Mouse (Mus musculus): ENCODE results near the gene Rassf1. TPM values are rescaled to one million over a fixed set of nuclear protein-coding genes. Genes with fewer than 3 reads are reported as not detected.

The Rassf1 gene
- polyA plus RNA-seq, 1 experiment = 25.2 TPM

DNA sequence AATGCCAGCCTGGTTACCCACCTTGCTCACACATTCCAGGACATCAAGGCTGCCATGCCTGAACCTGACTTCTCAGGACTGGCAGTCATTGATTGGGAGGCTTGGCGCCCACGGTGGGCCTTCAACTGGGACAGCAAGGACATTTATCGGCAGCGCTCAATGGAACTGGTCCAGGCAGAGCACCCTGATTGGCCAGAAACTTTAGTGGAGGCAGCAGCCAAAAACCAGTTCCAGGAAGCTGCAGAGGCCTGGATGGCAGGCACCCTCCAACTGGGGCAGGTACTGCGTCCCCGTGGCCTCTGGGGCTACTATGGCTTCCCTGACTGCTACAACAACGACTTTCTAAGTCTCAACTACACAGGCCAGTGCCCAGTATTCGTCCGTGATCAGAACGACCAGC is 26.5 kb downstream of the Rassf1 start:
- DNase-seq (ENCODE audit: extremely low spot score in 1 of 2, low spot score in 1 of 2) = no peak

GRCm38 (mm10) chr9:107578587-107578986 is 27.2 kb downstream of the Rassf1 start, which contains the start of gene Naa80:
Gene Naa80 (plus strand): TSS chr9:107578887.
- DNase-seq (ENCODE audit: extremely low spot score in 1 of 2, low spot score in 1 of 2) = no peak

- no peak for DNase-seq (ENCODE audit: extremely low spot score in 1 of 2, low spot score in 1 of 2)
These were observed 27.9 kb downstream of the Rassf1 start for GRCm38 (mm10) chr9:107579023-107579900.

GRCm38 (mm10) chr9:107580501-107581317 is 29.4 kb downstream of the Rassf1 start, which contains the start of gene Hyal3:
Gene Hyal3 (plus strand): TSS chr9:107580818.
- DNase-seq (ENCODE audit: extremely low spot score in 1 of 2, low spot score in 1 of 2) = peak; percentile 83 to 93

DNA sequence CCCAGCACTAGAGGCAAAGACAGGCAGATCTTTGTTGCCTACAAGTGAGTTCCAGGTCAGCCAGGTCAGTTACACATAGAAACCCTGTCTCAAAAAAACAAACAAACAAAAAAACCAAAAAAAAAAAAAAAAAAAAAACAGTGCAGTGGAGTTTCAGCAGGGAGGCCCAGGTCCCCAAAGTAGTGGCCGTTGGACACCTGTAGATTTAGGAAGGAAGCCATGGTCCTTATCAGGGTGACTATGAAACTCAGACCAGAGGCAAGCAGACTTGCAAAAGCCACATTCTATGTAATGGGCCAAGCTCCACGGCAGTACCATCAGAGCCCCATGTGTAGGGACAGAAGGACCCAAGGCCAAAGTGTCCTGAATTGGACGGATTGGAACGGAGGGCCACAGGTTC is 30.2 kb downstream of the Rassf1 start:
- no peak for DNase-seq (ENCODE audit: extremely low spot score in 1 of 2, low spot score in 1 of 2)

- DNase-seq (ENCODE audit: extremely low spot score in 1 of 2, low spot score in 1 of 2) = no peak
These were observed 31.2 kb downstream of the Rassf1 start for GRCm38 (mm10) chr9:107582509-107583062.

- DNase-seq (ENCODE audit: extremely low spot score in 1 of 2, low spot score in 1 of 2) = no peak
These were observed 31.8 kb downstream of the Rassf1 start for GRCm38 (mm10) chr9:107583174-107583573.

- no peak for DNase-seq (ENCODE audit: extremely low spot score in 1 of 2, low spot score in 1 of 2)
These were observed 35.1 kb downstream of the Rassf1 start for GRCm38 (mm10) chr9:107586504-107586903.

- peak; percentile 99 for DNase-seq (ENCODE audit: extremely low spot score in 1 of 2, low spot score in 1 of 2)
These were observed 35.8 kb downstream of the Rassf1 start, which contains the start of gene Ifrd2 for GRCm38 (mm10) chr9:107586974-107587832. Gene Ifrd2 (plus strand): TSS chr9:107587642.

DNA sequence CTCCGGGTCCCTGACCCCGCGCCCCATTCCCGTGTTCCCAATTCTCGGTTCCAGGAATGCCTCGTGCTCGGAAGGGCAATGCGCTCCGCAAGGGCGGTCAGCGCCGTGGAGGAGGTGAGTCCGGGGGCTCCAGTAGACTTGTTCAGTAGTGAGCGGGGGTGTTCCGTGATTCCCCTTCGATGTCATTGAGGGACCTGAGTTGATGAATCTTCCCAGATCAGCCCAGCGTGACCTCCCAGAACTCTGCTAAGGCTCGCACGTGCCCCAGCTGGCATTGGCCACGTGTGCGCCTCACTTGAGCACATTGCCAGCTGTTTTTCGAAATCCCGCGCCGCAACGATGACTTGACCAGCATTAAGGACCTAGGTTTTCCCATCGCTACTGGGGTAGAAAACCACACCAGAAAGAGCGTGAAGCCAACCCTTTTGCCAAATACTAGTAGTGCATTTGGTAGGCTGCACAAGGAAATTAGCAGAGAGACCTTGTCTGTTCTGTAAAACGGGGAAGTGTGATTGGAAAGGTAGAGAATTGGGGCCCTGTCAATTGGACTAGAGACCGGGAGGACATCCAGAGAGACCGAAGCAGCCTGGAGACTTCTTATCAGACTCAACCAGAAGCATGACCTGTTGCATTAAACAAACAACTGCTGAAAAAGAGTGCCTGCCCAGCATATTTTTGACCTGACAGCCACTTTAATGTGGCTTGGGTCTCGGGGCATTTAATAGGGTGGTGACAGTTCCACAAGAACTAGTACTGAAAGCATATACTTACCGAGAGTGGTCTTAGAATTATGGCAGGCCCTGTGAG is 36.7 kb downstream of the Rassf1 start:
- DNase-seq (ENCODE audit: extremely low spot score in 1 of 2, low spot score in 1 of 2) = peak in 1 of 2 experiments; percentile 47

GRCm38 (mm10) chr9:107590058-107590772 is 38.9 kb downstream of the Rassf1 start:
- no peak for DNase-seq (ENCODE audit: extremely low spot score in 1 of 2, low spot score in 1 of 2)

DNA sequence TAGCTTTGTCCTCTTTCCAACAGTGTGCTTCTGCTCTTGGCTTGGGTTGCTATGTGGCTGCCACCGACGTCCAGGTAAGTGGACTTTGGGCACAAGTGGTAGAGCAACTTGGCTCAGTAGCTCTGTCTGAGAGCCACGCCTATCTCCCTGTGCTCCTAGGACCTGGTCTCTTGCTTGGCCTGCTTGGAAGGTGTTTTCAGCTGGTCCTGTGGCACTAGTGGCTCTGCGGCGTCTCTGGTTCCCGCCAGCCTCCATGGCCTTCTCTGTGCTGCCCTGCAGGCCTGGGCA is 39.4 kb downstream of the Rassf1 start:
- DNase-seq (ENCODE audit: extremely low spot score in 1 of 2, low spot score in 1 of 2) = no peak

DNA sequence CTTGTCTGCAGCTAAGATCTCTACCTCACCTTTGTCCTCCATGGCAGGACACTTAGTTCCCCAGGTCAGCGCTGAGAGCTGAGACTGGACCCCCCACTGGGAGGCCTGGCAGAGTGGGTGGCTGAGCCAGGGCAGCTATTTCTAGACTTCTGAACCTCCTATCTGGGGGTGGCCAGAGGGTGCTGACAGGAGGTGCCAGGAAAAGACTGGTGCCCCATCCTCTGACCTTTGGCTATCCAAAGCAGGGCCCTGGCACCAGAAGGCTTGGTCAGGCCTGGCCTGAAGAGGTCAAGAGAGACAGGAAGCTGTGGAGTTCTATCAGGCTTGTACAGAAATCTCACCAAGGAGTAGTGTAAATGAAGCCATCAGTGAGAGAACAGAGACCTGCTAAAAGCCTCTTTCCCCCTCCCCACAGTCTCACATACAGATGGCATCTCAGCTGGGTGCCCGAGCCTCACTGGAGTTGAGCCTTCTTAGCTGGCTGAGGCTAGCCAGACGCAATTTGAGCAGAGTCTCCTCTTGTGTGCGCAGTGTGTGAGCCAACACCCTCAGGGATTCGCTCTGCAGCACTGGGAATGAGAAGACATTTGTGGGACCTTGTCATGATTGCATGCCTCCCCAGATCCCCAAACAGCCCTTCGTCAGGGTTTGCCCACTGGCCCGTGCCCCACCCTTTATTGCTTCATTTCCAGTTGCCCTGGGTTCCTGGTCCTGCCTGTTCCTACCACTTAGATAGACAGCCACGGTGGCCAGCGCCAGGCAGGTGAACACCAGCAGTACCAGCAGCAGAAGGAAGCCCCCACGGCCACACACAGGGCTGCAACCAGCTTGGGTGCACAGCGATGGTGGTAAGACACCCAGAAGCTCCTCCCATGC is 42.0 kb downstream of the Rassf1 start:
- no peak for DNase-seq (ENCODE audit: extremely low spot score in 1 of 2, low spot score in 1 of 2)

GRCm38 (mm10) chr9:107594281-107595062 is 43.1 kb downstream of the Rassf1 start:
- DNase-seq (ENCODE audit: extremely low spot score in 1 of 2, low spot score in 1 of 2) = no peak

- DNase-seq (ENCODE audit: extremely low spot score in 1 of 2, low spot score in 1 of 2) = no peak
These were observed 45.5 kb downstream of the Rassf1 start for GRCm38 (mm10) chr9:107596619-107597569.

DNA sequence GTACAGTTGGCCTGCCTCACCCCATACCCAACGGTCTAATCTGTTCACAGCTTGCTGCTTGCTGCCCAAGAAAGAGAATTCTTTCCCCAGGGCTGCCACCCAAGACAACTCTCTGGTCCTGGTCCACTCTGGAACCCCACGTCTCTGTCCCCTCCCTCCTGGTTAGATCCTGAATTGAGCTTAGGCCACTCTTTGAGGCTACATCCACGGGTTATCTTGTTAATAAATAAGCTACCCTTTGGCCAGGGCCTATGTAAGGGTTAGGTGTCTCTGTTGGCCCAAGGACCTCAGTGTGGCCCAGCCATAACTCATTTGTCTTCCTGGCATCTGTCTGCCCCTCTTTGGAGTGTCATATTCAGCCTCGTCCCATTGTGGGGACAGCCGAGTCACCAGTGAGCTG is 47.0 kb downstream of the Rassf1 start:
- DNase-seq (ENCODE audit: extremely low spot score in 1 of 2, low spot score in 1 of 2) = no peak
